Mouse (Mus musculus) midbrain, embryonic 10.5 days (tissue): ENCODE results near the gene Bglap3. TPM values are rescaled to one million over a fixed set of nuclear protein-coding genes. Genes with fewer than 3 reads are reported as not detected.

ENCODE experiments used
- polyA plus RNA-seq: library from polyadenylated mRNA; unstranded; fragments of >200 nt; fragmentation: Nextera tagmentation; extraction: Ambion mirVana; gene quantifications from 2 replicates; pipeline ENCODE4 v1.2.1, GENCODE M21; 2016

The Bglap3 gene
- polyA plus RNA-seq, 1 experiment from 2014 or later: 0.27 TPM

Other genes starting within 250 kb of the Bglap3 start
- 8.2 and 11.0 TPM in 2 replicates for gene Mef2d, start 230.4 kb downstream of the Bglap3 start, polyA plus RNA-seq
- gene Rhbg, start 118.0 kb downstream of the Bglap3 start, polyA plus RNA-seq: not detected in 2 replicates
- gene Gm38392, start 85.5 kb downstream of the Bglap3 start, polyA plus RNA-seq: 0.14 TPM in 1 of 2 replicates, not detected in the other
- 11.4 and 14.1 TPM in 2 replicates for gene Tsacc, start 75.7 kb downstream of the Bglap3 start, polyA plus RNA-seq
- 780 and 865 TPM in 2 replicates for gene Cct3, start 75.6 kb downstream of the Bglap3 start, polyA plus RNA-seq
- 136 and 142 TPM in 2 replicates for gene Glmp, start 47.7 kb downstream of the Bglap3 start, polyA plus RNA-seq
- 1.8 and 2.3 TPM in 2 replicates for gene Tmem79, start 36.6 kb downstream of the Bglap3 start, polyA plus RNA-seq
- 84.5 and 89.8 TPM in 2 replicates for gene Smg5, start 36.5 kb downstream of the Bglap3 start, polyA plus RNA-seq
- 0.65 TPM in 2 replicates for gene Paqr6, start 8.2 kb downstream of the Bglap3 start, polyA plus RNA-seq
- not detected in 2 replicates for gene Bglap2, start 6.0 kb upstream of the Bglap3 start, polyA plus RNA-seq
- gene Bglap, start 11.7 kb upstream of the Bglap3 start, polyA plus RNA-seq: not detected in 2 replicates
- 162 and 174 TPM in 2 replicates for gene Pmf1, start 37.6 kb upstream of the Bglap3 start, polyA plus RNA-seq
- 18.7 and 20.0 TPM in 2 replicates for gene Slc25a44, start 52.4 kb upstream of the Bglap3 start, polyA plus RNA-seq
- gene Sema4a, start 88.4 kb upstream of the Bglap3 start, polyA plus RNA-seq: 4.9 and 10.5 TPM in 2 replicates
- 13.5 and 18.3 TPM in 2 replicates for gene Lmna, start 137.2 kb upstream of the Bglap3 start, polyA plus RNA-seq
- 27.7 and 33.8 TPM in 2 replicates for gene Mex3a, start 159.7 kb upstream of the Bglap3 start, polyA plus RNA-seq
- gene Rab25, start 175.6 kb upstream of the Bglap3 start, polyA plus RNA-seq: 0.49 and 0.79 TPM in 2 replicates
- gene Lamtor2, start 180.3 kb upstream of the Bglap3 start, polyA plus RNA-seq: 175 and 192 TPM in 2 replicates
- gene Ubqln4, start 181.0 kb upstream of the Bglap3 start, polyA plus RNA-seq: 71.1 and 74.1 TPM in 2 replicates
- gene Ssr2, start 203.1 kb upstream of the Bglap3 start, polyA plus RNA-seq: 201 and 207 TPM in 2 replicates
- 82.2 and 106 TPM in 2 replicates for gene Arhgef2, start 233.2 kb upstream of the Bglap3 start, polyA plus RNA-seq